Mouse (Mus musculus): Measurements from ENCODE around the gene Mterf4.
"Not testable (repeated sequence)": the region's sequence is repeated elsewhere in the genome, so short reads cannot be mapped to it uniquely, and the experiment has no call there.

Gene Mterf4

DNA sequence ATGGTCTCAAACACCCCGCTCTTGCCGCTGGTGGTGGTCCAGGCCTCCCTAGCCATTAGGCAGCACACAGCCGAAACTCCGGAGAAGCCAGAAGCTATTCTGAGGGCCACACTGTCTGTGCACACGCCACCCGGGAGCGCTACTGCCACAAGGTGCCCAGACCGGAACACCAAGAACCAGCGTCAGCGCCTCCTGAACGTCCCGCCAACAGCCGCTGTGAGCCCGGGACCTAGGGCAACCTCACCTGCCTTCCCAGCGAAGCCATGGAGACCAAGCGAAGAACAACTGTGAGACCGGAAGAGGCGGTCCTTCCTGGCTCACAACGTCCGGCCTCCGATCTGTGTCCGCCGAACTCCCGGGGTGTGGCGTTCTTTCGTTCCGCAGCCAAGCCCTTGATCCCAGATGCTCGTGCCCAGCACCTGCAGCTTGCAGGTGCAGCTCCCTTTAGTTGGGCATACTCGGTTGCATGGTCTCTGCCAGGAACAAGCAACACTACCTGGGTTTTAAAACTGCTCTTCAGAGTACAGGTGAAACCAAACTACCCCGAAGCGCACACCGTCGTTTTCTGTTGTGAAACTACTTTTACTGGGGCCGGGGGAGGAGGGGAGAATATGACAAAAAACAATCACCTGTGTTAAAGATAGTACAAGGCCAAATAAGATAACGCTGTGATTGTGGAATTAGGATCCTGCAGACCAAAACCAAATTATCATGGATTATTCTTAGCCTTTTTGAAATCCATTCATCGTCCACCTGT is at the start of gene Mterf4:
Gene Mterf4, minus strand, starts transcription at position 335 of the 757 bp plus-strand sequence.
- peak; percentile 86 for DNase-seq (ENCODE audit: low spot score)

DNA sequence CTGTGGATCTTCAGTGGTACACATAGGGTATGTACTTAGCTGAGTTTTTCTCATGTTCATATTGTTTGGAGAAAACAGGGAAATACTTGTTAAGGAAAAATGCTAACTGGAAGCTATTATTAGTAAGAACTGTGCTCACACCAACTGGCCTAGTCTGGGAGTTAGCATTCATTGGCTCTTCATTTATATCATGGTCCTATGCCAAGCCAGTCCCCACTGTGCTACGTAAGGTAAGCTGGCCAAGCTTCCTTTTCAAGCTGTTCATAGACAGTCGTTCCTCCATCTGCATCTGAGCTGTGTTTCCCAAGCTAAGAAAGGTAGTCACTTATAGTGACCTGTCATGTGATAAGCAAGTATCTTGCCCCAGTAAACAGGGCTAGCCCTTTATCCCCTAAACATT is 47.0 kb upstream of the Mterf4 start:
- no peak for DNase-seq (ENCODE audit: low spot score)

- DNase-seq (ENCODE audit: low spot score), result no peak
Observed at GRCm38 (mm10) chr1:93349701-93350100, 44.0 kb upstream of the Mterf4 start.

DNA sequence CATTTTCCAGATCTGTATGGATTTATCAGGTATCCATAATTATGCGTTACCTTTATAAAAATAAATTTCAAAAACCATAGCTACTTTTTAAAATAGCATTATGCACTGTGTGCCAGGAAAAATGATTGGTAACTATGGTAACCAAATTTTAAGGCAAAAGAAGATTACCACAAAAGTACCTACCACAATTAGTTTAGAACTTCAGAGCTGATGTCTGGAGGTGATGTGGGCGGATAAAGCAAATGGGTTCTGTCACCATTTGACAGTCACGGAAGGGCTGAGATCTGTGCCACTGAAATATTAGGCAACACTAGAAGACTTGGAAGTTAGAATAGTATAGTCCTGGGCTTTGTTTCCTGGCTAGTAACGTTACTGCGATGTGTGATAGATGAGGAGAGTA is 41.5 kb upstream of the Mterf4 start:
- DNase-seq (ENCODE audit: low spot score), result no peak

- peak; percentile 93 for DNase-seq (ENCODE audit: low spot score)
Observed at GRCm38 (mm10) chr1:93343504-93344047, 37.9 kb upstream of the Mterf4 start.

GRCm38 (mm10) chr1:93342648-93343503 is 37.2 kb upstream of the Mterf4 start, which contains the start of the genes Ppp1r7 and Pask:
Gene Ppp1r7 (plus strand): TSS chr1:93342854.
Gene Pask (minus strand): TSS chr1:93343482.
- peak; percentile 94 for DNase-seq (ENCODE audit: low spot score)

DNA sequence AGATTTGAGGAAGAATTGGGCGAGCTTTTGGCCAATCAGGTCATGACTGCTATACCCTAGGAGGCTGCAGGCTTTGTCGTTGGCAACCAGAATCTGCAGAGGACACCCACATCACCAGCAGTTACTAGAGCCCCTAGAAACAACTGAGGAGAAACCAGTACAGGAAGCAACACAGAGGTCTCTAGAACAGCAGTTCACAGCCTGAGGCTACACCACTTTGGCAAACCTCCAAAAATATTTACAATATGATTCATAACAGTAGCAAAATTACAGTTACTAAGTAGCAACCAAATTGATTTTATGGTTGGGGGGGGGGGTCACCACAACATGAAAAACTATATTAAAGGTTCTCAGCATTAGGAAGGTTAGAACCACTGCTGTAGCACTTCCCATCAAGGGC is 28.9 kb upstream of the Mterf4 start:
- DNase-seq (ENCODE audit: low spot score), result no peak

GRCm38 (mm10) chr1:93326446-93326845 is 20.7 kb upstream of the Mterf4 start:
- no peak for DNase-seq (ENCODE audit: low spot score)

GRCm38 (mm10) chr1:93323973-93324372 is 18.3 kb upstream of the Mterf4 start:
- no peak for DNase-seq (ENCODE audit: low spot score)

DNA sequence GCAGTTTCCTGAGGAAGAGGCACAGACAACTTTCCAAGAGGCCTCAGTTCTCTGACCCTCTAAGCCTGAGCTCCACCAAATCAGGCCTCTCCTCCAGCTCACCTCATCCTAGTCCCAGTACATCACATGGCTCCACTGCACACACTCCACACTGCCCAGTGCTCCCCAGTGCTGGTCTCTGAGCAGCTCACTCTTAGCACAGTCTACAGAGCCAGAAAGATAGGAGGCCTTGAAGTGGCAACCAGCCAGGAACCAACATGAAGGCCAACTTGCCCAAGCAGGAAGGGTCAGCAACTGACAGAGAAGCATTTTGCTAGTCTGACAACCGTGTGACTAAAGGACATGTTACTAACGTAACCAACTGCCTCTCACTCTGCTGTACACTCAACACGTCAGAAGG is 5.1 kb downstream of the Mterf4 start:
- DNase-seq (ENCODE audit: low spot score), result no peak

- DNase-seq (ENCODE audit: low spot score), result no peak
Observed at GRCm38 (mm10) chr1:93299791-93300190, 5.9 kb downstream of the Mterf4 start.

GRCm38 (mm10) chr1:93294491-93294890 is 11.2 kb downstream of the Mterf4 start:
- not testable (repeated sequence) for DNase-seq (ENCODE audit: low spot score)

DNA sequence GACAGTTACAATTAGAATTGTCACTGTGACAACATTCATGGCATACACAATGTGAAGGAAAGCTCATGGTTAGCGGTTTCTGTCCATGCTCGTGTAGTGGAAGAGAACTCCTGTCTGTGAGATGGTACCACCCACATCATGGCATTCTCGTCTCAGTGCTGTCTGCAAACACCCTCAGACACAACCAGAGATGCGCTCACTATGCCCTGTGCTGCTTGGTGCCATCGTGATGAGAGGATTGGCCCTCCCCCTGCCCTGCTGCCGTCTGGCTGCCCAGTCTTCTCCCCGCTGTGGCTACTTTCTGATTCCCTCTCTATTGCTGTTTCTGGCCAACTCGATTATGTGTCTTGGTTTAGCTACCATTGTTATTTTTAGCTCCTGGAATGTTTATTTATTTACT is 13.7 kb downstream of the Mterf4 start:
- DNase-seq (ENCODE audit: low spot score), result no peak

DNA sequence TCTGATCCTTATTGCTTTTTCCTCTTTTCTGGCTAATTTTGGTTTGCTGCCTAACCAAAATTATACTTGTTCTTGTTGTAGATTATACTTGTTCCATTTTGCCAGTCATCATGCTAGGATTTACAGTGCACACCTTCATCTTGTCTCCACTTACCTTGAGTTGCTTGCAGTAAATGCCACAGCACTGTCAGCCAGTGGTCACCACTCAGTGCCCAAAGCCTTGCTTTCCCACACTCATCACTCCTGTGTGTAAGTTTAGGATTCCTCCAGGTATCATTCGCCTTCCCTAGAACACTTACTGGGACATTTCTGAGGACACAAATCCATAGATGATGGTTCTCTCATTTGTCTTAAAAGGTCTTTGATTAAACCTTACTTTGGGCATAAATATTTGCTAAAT is 14.1 kb downstream of the Mterf4 start:
- no peak for DNase-seq (ENCODE audit: low spot score)

DNA sequence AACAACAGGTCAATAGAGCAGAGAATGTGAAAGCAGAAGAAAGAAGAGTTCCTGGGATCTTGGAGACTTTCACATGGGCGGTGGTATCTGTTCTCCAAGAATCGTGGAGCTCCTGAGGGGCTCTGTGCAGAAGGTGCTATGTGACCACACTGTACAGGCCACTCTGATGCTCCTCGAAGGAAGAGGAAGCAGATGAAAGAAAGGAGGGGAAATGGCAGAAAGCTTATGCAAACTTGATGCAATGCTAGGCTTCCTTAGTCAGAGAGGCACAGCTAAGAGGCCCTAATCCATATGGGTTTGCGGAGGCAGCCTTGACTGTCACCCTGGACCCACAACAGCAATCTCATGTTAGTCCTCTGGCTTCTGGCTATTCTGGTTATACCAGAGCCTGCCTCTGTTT is 14.8 kb downstream of the Mterf4 start:
- DNase-seq (ENCODE audit: low spot score), result no peak

GRCm38 (mm10) chr1:93289678-93290214 is 16.0 kb downstream of the Mterf4 start:
- no peak for DNase-seq (ENCODE audit: low spot score)

- DNase-seq (ENCODE audit: low spot score), result no peak
Observed at GRCm38 (mm10) chr1:93277041-93277440, 28.7 kb downstream of the Mterf4 start.

- no peak for DNase-seq (ENCODE audit: low spot score)
Observed at GRCm38 (mm10) chr1:93275561-93275960, 30.2 kb downstream of the Mterf4 start.

DNA sequence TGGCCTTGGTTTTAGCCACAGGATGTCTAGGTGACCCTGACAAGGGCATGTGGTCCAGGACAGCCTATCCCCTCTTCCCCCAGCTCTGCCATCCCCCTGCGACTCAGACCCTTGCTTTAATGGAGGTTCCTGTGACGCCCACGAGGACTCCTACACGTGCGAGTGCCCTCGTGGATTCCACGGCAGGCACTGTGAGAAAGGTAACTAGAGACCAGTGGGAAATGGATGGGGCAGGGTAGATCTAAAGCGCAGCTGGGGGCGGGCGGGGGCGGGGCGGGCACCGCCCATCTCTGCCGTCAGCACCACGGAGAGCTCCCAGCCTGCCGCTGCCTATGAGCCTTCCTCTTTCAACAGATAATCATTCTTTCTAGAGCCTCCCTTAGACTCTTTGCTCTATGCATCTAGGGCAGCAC is 33.3 kb downstream of the Mterf4 start:
- peak; percentile 66 for DNase-seq (ENCODE audit: low spot score)

DNA sequence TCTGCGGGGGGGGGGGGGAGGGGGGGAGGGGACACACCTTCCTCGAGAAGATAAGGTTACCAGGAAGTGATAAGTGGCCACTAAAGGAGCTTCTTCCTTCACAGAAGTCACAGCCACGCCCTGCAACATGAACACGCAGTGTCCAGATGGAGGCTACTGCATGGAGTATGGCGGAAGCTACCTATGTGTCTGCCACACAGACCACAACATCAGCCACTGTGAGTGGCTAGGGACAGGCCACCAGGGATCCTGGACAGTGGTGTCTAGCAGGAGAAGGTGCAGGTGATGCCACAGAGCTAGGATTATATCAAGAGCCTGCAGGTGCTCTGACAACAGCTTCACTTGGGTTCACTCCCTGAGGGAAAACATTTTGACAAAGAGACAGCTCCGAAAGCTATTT is 34.0 kb downstream of the Mterf4 start:
- no peak for DNase-seq (ENCODE audit: low spot score)

GRCm38 (mm10) chr1:93270516-93271240 is 35.0 kb downstream of the Mterf4 start:
- DNase-seq (ENCODE audit: low spot score), result no peak

GRCm38 (mm10) chr1:93268246-93268645 is 37.5 kb downstream of the Mterf4 start:
- no peak for DNase-seq (ENCODE audit: low spot score)
